Mouse (Mus musculus): Measurements from ENCODE around the gene Rasal2.

DNA sequence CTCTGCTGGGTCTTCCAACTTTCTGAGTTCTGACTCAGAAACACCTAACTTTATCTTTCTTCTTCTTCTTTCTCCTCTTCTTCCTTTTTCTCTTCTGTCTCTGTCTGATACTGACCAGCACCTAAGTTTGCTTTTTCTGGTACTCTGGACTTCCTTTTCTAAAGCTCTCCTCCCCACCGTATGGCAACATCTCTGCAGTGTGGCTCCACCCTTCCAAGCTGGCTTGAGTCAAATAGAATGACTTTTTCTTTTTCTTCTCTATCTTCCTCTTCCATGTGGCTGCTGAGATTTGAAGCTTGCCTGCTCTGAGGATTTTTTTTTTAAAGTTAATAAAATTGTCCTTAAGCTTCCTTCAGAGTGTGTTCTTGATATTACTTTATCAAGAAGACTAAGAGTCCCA lies 115.3 kb downstream of the Rasal2 start:
- TF ChIP-seq CTCF (IDR thresholded peaks at IDR 0.05) = no peak
- no peak for TF ChIP-seq EP300 (IDR thresholded peaks at IDR 0.05)
